Mouse (Mus musculus): ENCODE results near the gene Fa2h. TPM values are rescaled to one million over a fixed set of nuclear protein-coding genes. Genes with fewer than 3 reads are reported as not detected.
A peak's percentile ranks its signal among the peaks of the same experiment; 100 is the strongest.

Gene Fa2h
- 0.11 and 0.13 TPM in 2 replicates for polyA plus RNA-seq (2015; fragmentation: Nextera tagmentation; extraction: Ambion mirVana)

DNA sequence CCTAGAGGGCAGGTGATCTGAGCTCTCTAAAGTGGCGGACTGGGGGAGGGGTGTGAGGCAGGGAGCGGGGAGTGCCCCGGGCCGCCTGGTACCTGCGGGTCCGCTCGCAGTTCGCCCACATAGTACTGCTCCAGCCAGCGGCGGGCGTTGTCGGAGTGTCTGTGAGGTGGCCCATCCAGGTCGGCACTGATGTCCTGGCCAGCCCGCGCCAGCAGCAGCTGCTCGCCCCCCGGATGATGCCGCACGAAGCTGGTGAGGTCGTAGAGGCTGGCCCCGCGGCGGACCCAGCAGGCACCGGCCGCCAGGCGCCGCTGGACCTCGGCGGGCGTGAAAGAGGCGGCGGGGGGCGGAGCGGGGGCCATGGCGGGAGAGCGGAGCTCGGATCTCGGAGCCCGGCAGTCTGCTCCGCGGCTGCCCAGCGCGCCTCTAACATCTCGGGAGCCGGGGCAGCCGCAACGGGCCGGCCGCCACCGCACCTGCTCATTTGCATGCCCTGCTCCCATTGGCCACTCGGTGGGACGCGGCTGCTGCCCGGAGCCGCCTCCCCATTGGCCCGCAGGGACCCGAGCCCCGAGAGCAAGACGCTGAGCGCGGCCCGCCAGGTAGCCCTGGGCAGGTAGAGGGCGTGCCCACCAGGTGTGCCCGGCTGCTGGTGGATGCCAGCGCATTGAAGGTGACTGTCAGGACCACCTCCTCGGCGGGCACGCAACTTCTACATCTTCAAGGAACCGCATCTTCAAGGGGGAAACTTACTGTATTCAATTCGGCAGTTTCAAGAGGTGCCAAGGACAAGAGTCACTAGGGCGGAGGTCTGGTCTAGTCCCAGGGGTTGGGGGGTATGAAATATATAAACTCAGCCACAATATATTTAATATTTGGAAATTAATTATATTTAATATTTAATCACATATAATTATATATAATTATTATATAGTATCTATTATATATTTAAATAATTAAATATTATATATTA is at the start of gene Fa2h:
Gene Fa2h (minus strand): TSS at position 434 of the 973 bp plus-strand sequence.
- Histone ChIP-seq H3K36me3 (no peaks in the 10 kb centered on the region), H3K4me2 (peak within 1 kb of the TSS; percentile 93), H3K27me3 (peaks cover 73% of the 10 kb centered on the region), H3K4me3 (peak within 1 kb of the TSS; percentile 56), H3K27ac (replicated peaks) (no peak within 1 kb of the TSS), H3K4me1 (replicated peaks) (peaks cover 12% of the 10 kb centered on the region), H3K9ac (peak within 1 kb of the TSS; percentile 70), H3K9me3 (no peaks in the 10 kb centered on the region)
- WGBS, result 1% methylated on average over 58 of the region's 71 CpGs
- peak; percentile 95 for ATAC-seq (ENCODE audit: low read depth)

- no peaks in the 10 kb centered on the region for H3K36me3 ChIP-seq
- H3K4me3 ChIP-seq, result no peak overlapping the region
- no peak overlapping the region for H3K27ac ChIP-seq (replicated peaks)
- no peak for ATAC-seq (ENCODE audit: low read depth)
- 23% methylated on average over 9 of the region's 9 CpGs for WGBS
- H3K4me2 ChIP-seq, result no peak overlapping the region
- no peaks in the 10 kb centered on the region for H3K9me3 ChIP-seq
- no peaks in the 10 kb centered on the region for H3K27me3 ChIP-seq
- no peaks in the 10 kb centered on the region for H3K4me1 ChIP-seq (replicated peaks)
- no peak overlapping the region for H3K9ac ChIP-seq
These were observed 45.6 kb upstream of the Fa2h start for GRCm38 (mm10) chr8:111439189-111439588.

GRCm38 (mm10) chr8:111435071-111435828 is 41.6 kb upstream of the Fa2h start:
- no peak overlapping the region for H3K4me2 ChIP-seq

DNA sequence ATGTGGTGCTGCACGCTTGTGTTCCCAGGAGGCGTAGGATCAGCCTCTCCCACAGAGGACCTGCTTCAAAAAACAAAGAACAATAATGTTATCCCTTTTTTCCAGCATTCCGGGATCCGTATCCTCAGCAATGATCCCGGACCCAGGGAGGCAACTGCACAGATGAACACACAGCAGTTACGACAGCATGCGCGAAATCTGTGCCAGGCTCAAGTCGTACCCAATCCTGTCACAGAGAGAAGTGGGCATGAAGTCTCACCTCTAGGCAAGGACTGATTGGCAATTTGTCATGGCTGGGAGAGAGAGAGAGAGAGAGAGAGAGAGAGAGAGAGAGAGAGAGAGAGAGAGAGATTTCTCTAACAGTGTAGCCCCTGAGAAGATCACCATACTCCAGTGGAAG is 31.0 kb upstream of the Fa2h start:
- Histone ChIP-seq H3K36me3 (no peaks in the 10 kb centered on the region), H3K4me2 (no peak overlapping the region), H3K4me3 (no peak overlapping the region), H3K27ac (replicated peaks) (no peak overlapping the region), H3K9me3 (no peaks in the 10 kb centered on the region), H3K27me3 (no peaks in the 10 kb centered on the region), H3K9ac (no peak overlapping the region), H3K4me1 (replicated peaks) (no peaks in the 10 kb centered on the region)
- WGBS, result 84% methylated on average over 9 of the region's 9 CpGs
- no peak for ATAC-seq (ENCODE audit: low read depth)

More at GRCm38 (mm10) chr8:111435071-111435828, 41.6 kb upstream of the Fa2h start:
- Histone ChIP-seq H3K27ac (replicated peaks) (no peak overlapping the region), H3K9me3 (no peaks in the 10 kb centered on the region), H3K4me3 (no peak overlapping the region), H3K27me3 (no peaks in the 10 kb centered on the region), H3K9ac (no peak overlapping the region), H3K4me1 (replicated peaks) (no peaks in the 10 kb centered on the region), H3K36me3 (no peaks in the 10 kb centered on the region)
- no peak for ATAC-seq (ENCODE audit: low read depth)
- whole genome bisulfite sequencing, result 60% methylated on average over 11 of the region's 11 CpGs

- Histone ChIP-seq H3K36me3 (no peaks in the 10 kb centered on the region), H3K27me3 (no peaks in the 10 kb centered on the region), H3K9me3 (no peaks in the 10 kb centered on the region), H3K4me3 (no peak overlapping the region), H3K4me2 (no peak overlapping the region), H3K9ac (no peak overlapping the region), H3K4me1 (replicated peaks) (no peaks in the 10 kb centered on the region), H3K27ac (replicated peaks) (no peak overlapping the region)
- WGBS, result 81% methylated on average over 11 of the region's 11 CpGs
- ATAC-seq (ENCODE audit: low read depth), result no peak
These were observed 30.6 kb upstream of the Fa2h start for GRCm38 (mm10) chr8:111424181-111424580.

GRCm38 (mm10) chr8:111422614-111423013 is 29.0 kb upstream of the Fa2h start:
- 84% methylated on average over 2 of the region's 2 CpGs for WGBS
- no peak for ATAC-seq (ENCODE audit: low read depth)

DNA sequence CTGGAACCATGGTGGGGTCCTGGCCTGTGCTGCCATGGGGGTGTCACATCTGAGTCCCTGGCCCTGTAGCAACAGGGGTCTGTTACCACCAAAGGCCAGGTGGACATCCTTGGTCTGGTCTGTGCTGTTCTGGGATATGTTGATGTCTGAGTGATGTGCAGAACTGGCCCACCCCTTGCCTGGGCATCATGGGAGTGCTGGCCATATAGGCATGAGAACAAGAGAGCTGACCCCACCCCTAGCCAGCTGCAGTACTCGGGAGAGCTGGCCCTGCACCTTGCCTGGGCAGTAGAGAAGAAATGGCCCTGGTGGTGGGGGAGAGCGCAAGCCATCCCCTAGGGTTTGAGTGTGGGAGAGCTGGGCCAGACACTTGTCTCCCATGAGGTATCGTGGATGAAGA is 25.5 kb upstream of the Fa2h start:
- ATAC-seq (ENCODE audit: low read depth), result no peak
- no peaks in the 10 kb centered on the region for H3K36me3 ChIP-seq
- H3K9ac ChIP-seq, result no peak overlapping the region
- no peaks in the 10 kb centered on the region for H3K4me1 ChIP-seq (replicated peaks)
- H3K4me2 ChIP-seq, result no peak overlapping the region
- WGBS, result 77% methylated on average over 3 of the region's 3 CpGs
- no peaks in the 10 kb centered on the region for H3K9me3 ChIP-seq
- H3K27ac ChIP-seq (replicated peaks), result no peak overlapping the region
- no peaks in the 10 kb centered on the region for H3K27me3 ChIP-seq
- no peak overlapping the region for H3K4me3 ChIP-seq

More at GRCm38 (mm10) chr8:111422614-111423013, 29.0 kb upstream of the Fa2h start:
- no peaks in the 10 kb centered on the region for H3K36me3 ChIP-seq
- H3K9ac ChIP-seq, result no peak overlapping the region
- H3K4me2 ChIP-seq, result no peak overlapping the region
- no peak overlapping the region for H3K27ac ChIP-seq (replicated peaks)
- H3K27me3 ChIP-seq, result no peaks in the 10 kb centered on the region
- no peaks in the 10 kb centered on the region for H3K9me3 ChIP-seq
- H3K4me3 ChIP-seq, result no peak overlapping the region
- H3K4me1 ChIP-seq (replicated peaks), result no peaks in the 10 kb centered on the region

DNA sequence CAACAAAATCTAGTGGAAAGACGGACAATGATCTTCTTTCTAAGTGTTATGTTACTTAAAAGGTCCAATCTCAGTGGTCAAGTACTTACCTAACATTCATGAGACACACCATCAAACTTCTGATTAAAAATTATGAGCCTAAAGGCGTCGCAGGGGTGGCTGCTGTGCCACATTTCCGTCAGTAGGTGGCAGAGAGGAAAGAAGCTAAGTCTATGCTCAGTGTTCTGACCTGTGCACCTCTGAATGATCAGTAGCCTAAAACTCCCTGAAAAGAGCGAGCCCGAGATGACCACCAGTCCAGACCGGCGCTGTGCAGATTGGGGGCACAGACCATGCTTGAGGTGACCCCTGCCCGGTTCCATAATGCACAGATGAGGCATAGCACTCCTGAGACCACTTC is 25.0 kb upstream of the Fa2h start:
- no peak for ATAC-seq (ENCODE audit: low read depth)
- no peaks in the 10 kb centered on the region for H3K4me1 ChIP-seq (replicated peaks)
- no peak overlapping the region for H3K4me2 ChIP-seq
- H3K36me3 ChIP-seq, result no peaks in the 10 kb centered on the region
- H3K9ac ChIP-seq, result no peak overlapping the region
- H3K27me3 ChIP-seq, result no peaks in the 10 kb centered on the region
- H3K4me3 ChIP-seq, result no peak overlapping the region
- WGBS, result 32% methylated on average over 9 of the region's 9 CpGs
- H3K27ac ChIP-seq (replicated peaks), result no peak overlapping the region
- H3K9me3 ChIP-seq, result no peaks in the 10 kb centered on the region

DNA sequence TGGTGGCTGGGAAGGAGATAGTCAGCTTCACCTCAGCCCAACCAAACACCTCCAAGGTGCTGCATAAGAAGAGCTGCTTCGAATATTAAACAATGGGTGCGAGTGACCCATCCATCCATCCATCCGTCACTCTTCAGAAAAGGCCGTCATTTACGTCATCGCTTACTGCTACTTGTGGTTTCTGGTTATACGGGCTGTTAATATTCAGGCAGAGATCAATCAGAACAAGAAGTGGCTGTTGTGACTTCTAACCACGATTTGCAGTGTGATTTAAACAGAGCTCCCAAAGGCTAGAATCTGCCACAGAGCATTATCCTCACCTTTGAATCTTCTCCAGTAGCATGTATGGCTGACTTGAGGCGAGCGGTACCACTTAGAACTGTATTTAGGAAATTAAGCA is 23.6 kb upstream of the Fa2h start:
- Histone ChIP-seq H3K4me3 (no peak overlapping the region), H3K27ac (replicated peaks) (no peak overlapping the region), H3K36me3 (no peaks in the 10 kb centered on the region), H3K27me3 (no peaks in the 10 kb centered on the region), H3K4me1 (replicated peaks) (no peaks in the 10 kb centered on the region), H3K4me2 (no peak overlapping the region), H3K9ac (no peak overlapping the region), H3K9me3 (no peaks in the 10 kb centered on the region)
- ATAC-seq (ENCODE audit: low read depth), result no peak
- WGBS, result 82% methylated on average over 10 of the region's 10 CpGs

- no peaks in the 10 kb centered on the region for H3K9me3 ChIP-seq
- H3K4me2 ChIP-seq, result no peak overlapping the region
- no peak overlapping the region for H3K9ac ChIP-seq
- 52% methylated on average over 4 of the region's 4 CpGs for WGBS
- H3K27me3 ChIP-seq, result 0 out of 2 replicates have a peak, but pooled peaks cover 4% of the 10 kb centered on the region
- H3K27ac ChIP-seq (replicated peaks), result no peak overlapping the region
- no peak for ATAC-seq (ENCODE audit: low read depth)
- no peaks in the 10 kb centered on the region for H3K4me1 ChIP-seq (replicated peaks)
- no peaks in the 10 kb centered on the region for H3K36me3 ChIP-seq
- no peak overlapping the region for H3K4me3 ChIP-seq
These were observed 9.8 kb upstream of the Fa2h start for GRCm38 (mm10) chr8:111403391-111403790.

GRCm38 (mm10) chr8:111391268-111391667 is 2.4 kb downstream of the Fa2h start:
- H3K27ac ChIP-seq (replicated peaks), result no peak overlapping the region
- H3K27me3 ChIP-seq, result peaks cover 72% of the 10 kb centered on the region
- H3K4me2 ChIP-seq, result no peak overlapping the region
- H3K36me3 ChIP-seq, result no peaks in the 10 kb centered on the region
- ATAC-seq (ENCODE audit: low read depth), result no peak
- peaks cover 12% of the 10 kb centered on the region for H3K4me1 ChIP-seq (replicated peaks)
- no peak overlapping the region for H3K4me3 ChIP-seq
- no peaks in the 10 kb centered on the region for H3K9me3 ChIP-seq
- no peak overlapping the region for H3K9ac ChIP-seq
- 24% methylated on average over 3 of the region's 3 CpGs for WGBS

DNA sequence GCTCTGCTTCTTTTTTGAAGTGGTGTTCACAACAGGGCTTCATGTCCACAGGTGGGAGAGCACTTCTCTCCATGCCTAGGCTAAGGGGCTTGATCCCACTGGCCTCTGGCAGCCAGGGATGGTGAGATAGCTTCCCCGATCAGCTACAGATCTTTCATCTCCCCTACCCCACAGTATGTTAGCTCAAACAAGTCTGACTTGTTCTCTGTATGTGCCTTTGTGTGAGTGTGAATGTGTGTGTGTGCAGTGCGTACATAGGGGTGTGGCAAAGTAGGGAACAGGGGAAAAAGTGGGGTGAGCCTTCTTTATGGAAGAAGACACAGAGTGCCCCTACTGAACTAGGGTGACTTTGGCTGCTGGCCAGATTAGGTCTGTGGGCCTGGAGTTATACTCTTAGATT is 2.8 kb downstream of the Fa2h start:
- Histone ChIP-seq H3K27me3 (peaks cover 68% of the 10 kb centered on the region), H3K36me3 (no peaks in the 10 kb centered on the region), H3K9me3 (no peaks in the 10 kb centered on the region), H3K9ac (no peak overlapping the region), H3K4me3 (no peak overlapping the region), H3K27ac (replicated peaks) (no peak overlapping the region), H3K4me1 (replicated peaks) (peaks cover 12% of the 10 kb centered on the region), H3K4me2 (no peak overlapping the region)
- 79% methylated on average over 2 of the region's 2 CpGs for WGBS
- ATAC-seq (ENCODE audit: low read depth), result no peak

Data from neural tube, embryonic 13.5 days (tissue).